Mouse (Mus musculus): Measurements from ENCODE around the gene A830031A19Rik.

The A830031A19Rik gene

DNA sequence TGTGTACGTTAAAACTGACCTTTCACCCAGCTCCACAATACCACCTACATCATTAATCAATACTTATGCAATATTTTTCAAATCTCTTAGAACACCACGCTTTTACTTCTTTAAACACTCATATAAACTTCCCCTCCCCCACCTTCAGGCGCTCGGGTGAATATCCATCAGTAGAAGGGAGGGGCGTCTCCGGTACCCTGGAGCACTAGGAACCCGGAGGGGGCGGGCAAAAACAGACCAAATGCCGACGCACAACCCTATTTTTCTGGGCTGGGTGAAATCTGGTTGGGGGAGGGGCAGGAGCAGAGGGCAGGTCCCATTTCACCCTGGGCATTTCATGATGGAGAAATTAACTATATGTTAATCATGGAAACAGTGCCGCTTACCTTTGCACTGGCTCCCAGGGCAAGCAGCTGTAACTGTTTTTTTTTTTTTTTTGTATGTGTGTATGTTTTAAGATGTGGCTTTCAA is at the start of gene A830031A19Rik:
TSS of gene A830031A19Rik (minus strand) at position 421 of the 471 bp plus-strand sequence.
- DNase-seq (ENCODE audit: inconsistent age in 2 of 2, low spot score in 1 of 2), result peak in 1 of 2 experiments; percentile 38

DNA sequence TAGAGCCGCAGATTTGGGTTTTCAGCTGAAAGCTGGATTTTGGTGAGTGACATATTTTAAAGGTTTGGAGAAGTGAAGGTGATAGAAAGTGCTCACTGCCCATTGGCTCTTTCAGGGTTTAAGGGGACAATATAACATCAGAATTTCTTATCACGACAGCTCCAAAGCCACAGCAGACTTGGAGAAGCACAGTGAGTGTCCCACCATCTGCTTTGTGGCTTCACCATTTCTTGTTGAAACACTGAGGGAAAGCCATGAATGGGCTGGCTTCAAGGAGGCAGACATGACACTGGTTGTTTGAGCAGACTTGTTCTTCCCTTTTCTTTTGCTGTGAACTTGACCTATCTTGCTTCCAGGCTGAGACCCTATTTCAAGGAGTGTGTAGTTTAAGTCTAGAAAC is 49.1 kb upstream of the A830031A19Rik start:
- no peak for DNase-seq (ENCODE audit: inconsistent age in 2 of 2, low spot score in 1 of 2)

DNA sequence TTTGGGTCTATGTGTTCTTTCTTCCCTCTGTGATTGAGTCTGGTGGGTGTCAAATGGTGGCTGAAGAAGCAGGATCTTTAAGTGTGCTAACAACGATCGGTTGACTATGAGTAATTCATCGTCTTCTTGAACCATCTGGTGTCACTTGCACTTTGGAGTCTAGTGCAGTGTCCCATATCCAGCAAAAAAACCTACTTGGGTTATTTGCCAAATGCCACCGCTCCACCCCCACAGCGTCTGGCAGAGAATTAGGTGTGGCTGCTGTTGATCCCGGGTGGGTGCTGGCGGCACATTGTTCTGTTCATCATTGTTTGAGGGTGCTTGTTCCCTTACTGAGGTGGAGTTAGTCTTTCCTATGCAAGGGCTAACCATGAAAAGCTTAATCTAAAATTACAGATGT is 48.0 kb upstream of the A830031A19Rik start:
- DNase-seq (ENCODE audit: inconsistent age in 2 of 2, low spot score in 1 of 2), result no peak

DNA sequence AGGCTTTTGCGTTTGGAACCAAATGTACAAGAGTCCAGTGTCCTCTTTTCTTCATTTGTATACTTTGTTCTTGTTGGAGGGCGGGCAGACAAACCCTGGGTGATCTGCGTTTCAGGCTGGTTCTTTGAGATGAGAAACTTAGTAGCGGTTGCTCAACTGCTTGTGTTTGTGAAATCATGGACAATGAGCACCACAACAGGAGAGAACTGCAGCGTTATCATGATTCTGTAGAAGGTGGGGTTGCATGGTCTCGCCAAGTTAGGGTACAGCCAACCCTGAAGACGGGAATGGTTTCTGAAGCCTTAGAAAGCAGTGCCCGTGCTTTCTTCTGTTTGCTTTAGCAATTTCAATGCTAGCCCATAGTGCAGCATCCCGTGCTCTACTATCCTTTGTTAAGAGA is 46.3 kb upstream of the A830031A19Rik start:
- DNase-seq (ENCODE audit: inconsistent age in 2 of 2, low spot score in 1 of 2), result no peak

DNA sequence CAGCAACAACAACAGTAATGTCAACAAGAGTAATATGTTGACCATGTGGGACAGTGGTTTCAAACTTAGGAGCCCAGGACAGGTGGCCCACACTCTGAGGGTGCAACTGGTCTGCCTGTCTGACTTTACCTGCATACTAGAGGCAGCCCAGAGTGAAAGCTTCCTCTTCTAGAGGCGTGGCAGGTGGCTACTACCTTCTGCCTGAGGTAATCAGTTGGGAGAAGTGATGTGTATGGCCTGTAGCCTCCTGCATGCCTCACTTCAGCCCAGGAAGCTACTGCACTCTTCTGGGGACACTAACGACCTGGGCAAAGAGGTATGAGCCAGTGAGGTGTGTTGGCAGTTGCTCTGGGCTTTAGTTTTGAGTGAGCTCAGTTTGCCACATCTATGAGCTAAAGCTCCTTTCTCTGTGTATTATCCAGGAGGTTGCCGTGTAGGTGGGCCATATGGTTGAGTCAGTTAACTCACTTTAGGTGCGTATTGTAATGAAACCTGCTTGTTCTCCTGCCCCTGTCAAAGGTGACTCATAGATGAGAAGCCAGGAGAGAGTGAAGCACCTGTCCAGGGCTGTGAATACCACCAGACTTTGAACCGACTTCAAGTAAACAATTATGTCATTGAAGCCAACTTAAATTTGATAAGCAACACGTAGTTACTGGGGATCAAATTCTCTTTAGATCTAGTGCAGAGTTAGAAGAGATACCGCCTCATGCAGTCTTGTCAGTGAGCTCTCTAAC is 41.9 kb upstream of the A830031A19Rik start:
- no peak for DNase-seq (ENCODE audit: inconsistent age in 2 of 2, low spot score in 1 of 2)

DNA sequence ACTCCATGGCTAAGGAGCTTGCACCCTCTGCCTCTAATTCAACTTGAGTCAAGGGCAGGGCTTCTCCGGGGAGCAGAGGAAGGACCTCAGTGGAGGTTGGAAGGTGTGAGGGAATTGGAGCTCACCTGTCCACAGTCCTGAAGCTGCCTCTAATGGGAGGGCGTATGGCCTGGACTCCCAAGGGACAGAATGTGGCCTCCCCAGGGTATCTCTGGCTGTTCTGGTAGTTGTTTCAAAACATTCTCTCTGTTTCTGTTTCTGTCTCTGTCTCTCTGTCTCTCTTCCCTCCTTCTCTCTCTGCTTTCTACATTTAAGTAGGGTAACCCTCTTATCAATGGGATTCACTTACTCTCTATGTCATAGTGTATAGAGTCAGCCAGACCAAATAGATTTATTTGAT is 41.2 kb upstream of the A830031A19Rik start:
- no peak for DNase-seq (ENCODE audit: inconsistent age in 2 of 2, low spot score in 1 of 2)

DNA sequence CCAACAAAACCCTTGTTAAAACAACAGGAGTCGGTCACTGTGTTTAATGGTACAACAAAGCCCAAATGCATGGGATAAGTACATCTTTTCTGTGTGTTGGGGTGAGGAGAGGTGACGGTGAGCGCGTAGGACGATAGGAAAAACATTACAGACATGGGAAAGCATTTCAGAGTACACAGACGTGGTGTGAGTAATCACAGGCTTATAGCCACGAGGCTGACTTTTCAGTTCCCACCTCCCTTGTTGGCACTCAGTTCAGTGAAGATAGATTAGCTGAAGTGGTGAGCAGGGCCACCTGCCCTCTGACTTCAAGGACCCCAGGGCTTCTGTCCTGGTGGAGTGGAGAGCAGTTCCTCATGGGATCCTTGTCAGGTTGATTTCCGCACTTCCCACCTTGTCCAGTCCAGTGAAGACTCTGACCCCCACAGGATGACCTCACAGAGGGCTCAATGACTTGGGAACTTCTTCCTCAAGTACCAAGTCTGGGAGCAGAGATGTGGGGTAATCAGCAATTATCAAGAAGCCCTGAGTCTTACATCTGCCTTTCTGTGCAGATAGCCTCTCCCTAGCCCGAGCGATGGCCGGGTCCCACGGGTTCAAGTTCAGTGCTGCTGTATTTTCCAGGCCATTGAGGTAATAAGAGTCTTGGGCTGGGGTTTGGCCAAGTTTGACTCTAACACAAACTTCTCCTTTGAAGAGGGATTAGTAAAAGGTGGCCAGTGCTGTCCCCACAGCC is 40.3 kb upstream of the A830031A19Rik start:
- DNase-seq (ENCODE audit: inconsistent age in 2 of 2, low spot score in 1 of 2), result no peak

DNA sequence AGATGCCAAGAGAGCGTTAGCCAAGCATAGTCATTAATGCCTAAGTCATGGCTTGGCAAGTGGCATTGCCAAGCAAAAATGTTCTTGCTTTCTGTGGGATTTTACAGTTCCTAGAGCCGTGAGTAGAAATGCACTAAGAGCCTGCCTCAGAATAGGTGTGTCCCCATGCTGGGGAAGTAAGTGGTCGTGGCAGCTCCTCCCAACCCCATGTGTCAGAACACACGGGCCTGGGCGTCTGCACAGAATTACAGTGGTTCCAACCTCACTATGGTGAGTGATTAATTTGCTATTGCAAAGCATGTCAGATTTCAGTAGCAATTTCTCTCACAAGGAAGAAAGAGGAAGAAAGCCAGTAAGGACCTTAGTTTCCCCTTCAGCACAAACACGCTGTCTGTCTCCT is 36.9 kb upstream of the A830031A19Rik start:
- DNase-seq (ENCODE audit: inconsistent age in 2 of 2, low spot score in 1 of 2), result no peak

DNA sequence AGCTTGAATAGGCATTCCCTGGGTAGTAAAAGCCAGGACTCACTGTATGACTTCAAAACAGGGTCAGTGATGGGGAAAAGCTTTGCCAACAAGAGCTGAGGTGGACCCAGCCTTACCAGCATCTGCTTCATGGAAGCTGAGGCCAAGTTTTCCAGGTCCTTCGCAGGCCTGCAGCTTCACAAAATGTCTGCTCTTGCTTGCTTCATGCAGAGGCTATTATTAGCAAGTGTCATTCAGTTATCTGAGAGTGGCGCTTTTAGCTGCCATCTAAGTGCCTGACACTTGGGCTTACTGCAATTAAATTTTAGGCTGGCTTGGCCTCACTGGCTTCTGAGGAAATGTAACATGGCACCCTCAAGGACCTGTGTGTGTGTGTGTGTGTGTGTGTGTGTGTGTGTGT is 35.3 kb upstream of the A830031A19Rik start:
- DNase-seq (ENCODE audit: inconsistent age in 2 of 2, low spot score in 1 of 2), result no peak

DNA sequence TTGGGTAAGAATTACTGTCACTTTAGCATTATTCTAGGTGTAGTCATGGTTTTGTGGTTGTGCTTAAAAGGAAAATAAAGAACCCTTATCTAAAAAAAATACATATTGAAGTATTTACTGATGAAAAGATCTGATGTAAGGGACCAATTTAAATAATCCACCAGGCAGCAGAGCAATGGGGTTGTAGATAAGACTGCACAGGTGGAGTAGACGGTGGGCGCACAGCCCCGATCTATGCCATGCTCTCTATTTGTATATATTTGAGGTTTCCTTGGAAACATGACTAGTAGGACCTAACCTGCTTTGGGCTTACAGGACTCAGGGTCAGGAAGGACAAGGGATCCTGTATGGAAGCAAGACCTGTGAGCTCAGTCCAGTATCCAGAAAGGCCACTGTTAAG is 34.5 kb upstream of the A830031A19Rik start:
- DNase-seq (ENCODE audit: inconsistent age in 2 of 2, low spot score in 1 of 2), result no peak

DNA sequence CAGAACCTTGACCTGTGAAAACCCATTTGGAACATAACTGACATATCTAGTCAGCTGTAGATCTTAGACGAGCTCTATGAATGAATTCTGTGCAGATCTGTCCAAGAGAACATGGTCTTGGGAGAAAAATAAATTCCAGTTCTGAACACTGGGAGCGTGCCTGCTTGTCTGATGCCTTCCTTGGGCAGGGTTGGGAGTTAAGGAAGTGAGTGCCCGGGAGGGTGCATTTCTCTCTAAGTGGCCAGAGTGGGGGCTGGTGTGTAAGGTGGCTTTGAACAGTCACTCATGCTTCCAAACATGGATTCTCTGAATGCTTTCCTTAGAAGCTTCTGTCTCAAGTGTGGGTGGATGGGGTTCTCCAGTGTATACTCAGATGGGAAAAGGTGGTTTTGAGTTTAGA is 34.1 kb upstream of the A830031A19Rik start:
- no peak for DNase-seq (ENCODE audit: inconsistent age in 2 of 2, low spot score in 1 of 2)

DNA sequence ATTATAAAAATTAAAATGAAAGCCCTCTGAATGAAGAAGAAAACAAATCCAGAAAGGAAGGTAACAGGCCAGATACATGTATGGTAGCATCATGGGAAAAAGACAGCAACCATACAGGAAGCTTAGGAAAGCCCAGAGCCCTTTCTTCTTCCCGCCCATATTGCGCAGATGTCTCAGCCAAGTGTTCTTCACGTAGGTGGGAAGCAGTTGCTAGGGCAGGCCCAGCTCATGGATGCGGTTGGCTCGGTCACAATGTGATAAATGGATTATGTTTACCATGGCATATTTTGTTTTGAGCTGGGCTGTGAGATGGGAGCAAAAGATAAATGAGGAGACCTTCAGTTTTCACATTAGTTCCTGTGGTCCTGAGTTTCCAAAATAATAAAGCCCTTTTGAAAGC is 32.6 kb upstream of the A830031A19Rik start:
- DNase-seq (ENCODE audit: inconsistent age in 2 of 2, low spot score in 1 of 2), result no peak

DNA sequence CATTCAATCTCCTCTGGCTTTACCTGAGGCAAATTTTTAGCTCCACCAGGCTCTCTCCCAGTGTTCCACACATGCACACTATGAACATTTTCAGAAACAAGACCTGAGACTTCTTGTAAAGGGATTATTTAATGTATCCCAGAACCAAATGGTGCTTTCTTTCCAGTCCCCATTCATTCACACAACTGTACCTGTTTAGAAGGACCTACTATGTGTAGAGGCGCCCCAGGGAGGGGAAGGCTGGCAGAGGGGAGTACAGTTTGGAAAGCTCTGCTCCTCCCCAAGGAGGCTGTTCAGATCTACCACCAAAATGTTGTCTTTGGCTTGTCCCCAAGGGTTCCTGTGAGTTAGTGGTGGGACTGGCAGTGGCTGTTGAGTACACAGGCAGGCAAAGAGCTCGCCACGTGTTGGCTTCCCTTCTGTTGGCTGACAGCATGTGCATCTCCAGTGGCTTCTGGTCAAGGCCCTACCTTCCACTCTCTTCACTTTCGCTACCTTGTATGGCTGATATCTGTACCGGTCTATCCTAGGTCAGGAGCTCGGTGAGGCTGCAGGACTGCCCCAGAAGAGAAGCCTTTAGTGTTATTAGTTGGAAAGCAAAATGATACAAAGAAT is 28.4 kb upstream of the A830031A19Rik start:
- no peak for DNase-seq (ENCODE audit: inconsistent age in 2 of 2, low spot score in 1 of 2)

DNA sequence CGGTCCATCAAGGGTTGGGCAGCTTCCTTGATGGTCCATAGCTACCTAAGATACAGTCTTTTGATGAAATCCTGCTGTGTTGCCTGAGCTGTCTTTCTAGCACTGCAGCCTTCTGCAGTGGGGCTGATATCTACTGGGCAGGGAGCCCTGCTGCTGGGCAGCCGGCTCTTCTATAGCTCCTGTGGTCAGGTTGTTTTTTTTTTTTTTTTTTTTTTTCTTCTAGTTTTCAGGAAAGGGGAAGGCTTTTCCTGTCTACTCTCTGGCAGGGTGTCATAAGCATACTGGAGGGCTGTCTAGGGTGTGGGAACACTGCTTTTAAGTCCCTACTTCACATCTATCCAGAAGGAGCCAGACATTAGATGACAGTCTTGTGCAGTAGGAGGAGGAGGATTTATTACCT is 27.5 kb upstream of the A830031A19Rik start:
- no peak for DNase-seq (ENCODE audit: inconsistent age in 2 of 2, low spot score in 1 of 2)

DNA sequence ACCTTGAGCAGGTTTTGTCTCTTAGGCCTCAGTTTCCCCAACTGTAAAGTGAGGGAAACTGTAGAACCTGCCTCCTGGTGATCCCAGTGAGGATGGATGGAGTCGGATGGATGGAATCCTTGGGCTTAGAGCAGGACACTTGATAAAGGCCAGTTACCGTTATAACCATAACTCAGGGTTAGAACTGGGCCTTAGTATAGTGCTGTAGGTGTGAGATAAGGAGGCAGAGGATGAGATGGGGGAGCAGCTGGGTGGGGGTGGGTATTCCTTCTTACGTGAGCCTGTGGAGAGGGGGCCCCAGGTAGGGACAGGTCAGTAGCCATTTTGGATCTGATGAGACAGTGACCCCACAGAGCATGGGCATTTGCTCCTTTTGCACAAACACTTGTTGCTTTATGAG is 26.8 kb upstream of the A830031A19Rik start:
- DNase-seq (ENCODE audit: inconsistent age in 2 of 2, low spot score in 1 of 2), result no peak

DNA sequence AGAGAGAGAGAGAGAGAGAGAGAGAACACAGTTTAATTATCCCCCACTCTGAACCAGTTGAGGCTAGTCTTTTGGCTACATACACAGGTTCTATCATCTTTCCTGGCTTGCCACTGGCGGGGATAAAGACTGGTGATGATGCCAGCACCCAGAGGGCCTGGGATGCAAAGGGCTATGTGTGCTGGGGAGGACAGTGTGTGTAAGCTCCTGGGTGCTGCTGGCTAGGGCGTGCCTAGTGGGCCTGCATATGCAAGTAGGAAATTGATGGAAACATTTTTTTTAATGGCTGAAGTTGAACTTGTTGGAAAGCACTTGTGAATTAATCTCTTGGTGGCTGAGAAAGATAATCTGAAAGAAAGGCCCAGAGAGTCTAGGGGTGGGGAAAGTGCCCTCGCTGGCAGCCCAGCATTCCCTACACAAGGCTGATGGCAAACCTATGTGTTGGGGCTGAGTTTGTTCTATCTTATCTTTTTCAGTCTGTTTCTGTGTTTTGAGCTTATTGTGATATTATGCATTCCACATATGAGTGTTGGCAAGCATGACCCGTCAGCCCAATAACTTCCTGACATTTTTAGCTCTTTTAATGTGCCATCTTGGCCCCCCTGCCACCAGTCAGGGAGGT is 25.7 kb upstream of the A830031A19Rik start:
- DNase-seq (ENCODE audit: inconsistent age in 2 of 2, low spot score in 1 of 2), result no peak

DNA sequence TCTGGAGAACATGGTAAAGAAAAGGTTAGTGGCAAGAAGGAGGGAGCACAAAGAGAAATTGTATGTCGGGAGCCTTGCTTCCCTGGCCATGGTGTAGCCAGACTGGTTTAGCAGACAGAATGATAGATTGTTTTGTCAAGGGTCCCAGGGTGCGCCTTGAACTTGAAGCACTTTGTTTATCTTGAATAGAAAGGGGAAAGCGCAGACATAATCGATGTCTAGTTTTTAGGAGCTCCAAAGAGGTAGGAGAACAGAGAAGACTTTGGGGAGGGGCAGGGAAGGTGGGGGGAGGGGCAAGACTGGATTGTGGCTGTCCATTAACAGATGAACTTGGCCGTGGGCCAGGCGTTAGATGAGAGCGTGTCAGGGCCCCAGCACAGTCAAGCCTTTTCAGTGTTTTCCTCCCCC is 25.0 kb upstream of the A830031A19Rik start:
- DNase-seq (ENCODE audit: inconsistent age in 2 of 2, low spot score in 1 of 2), result no peak

DNA sequence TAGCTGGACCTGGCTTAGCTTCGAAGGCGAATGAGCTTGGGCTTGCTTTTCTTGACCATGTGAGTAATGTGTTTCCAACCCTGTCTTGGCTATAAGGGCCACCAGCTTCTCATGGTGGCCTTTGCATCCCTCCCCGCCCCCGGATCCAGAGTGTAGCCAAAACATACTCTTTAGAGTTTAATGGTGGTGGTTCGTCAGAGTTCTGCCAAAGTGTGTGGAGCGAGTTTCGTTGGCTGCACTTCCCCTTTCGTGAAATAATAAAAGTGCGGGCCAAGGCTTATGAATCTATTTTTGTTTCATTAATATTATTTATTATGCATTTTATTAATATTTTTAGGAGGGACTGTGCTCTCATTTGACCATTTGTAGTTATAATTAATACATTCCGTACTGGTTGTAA is 24.4 kb upstream of the A830031A19Rik start:
- DNase-seq (ENCODE audit: inconsistent age in 2 of 2, low spot score in 1 of 2), result no peak

DNA sequence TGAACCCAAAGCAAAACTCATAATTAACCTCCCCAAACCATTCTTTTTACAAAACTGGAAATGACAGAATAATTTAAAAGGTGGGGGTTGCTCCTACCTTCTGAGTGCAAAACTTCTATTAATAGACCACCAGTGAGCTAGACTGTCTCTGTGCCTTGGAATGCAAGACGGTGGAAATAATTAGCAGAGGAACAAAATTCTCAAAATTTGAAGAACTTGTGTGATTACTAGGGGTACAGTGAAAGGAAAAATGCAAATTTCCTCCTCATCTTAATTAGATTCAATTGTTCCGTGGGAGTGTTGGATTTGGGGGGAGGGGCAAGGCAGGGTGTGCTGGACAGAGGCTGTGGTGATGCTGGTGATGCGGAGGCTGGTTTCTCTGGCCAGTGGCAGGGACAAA is 23.8 kb upstream of the A830031A19Rik start:
- DNase-seq (ENCODE audit: inconsistent age in 2 of 2, low spot score in 1 of 2), result no peak

DNA sequence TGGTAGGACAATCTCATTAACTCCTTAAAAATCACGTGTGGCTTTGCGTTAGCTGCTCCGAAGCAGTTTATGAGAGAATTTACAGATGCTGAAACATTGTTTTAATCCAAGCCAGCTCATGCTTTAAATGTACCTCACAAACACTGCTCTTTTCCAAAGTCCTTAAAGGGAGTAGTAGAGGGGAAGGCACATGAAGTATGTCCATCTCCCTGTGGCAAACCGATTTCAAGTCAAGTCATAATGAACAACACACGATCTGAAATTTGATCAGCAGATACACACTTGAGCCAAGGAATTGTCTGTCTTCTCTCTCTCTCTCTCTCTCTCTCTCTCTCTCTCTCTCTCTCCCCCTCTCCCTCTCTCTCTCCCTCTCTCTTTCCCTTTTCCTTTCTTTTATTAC is 23.2 kb upstream of the A830031A19Rik start:
- DNase-seq (ENCODE audit: inconsistent age in 2 of 2, low spot score in 1 of 2), result no peak

DNA sequence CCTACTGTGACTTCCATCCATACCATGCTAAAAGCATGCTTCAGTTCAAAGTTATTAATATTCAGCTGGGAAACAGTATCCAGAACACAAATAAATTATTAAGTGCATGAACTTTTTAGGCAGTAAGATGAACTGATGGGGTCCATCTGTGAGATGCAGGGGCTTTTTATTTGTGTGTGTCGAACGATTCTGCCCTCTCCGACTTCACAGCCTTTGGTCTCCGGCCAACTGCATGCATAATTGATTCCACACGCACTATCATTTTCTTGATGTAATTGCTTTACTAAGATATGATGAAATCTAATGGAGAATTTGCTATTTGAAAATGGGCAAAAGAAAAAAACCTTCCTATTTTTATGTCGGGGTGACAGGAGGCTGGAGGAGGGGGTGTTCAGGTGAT is 22.2 kb upstream of the A830031A19Rik start:
- DNase-seq (ENCODE audit: inconsistent age in 2 of 2, low spot score in 1 of 2), result peak in 1 of 2 experiments; percentile 15

DNA sequence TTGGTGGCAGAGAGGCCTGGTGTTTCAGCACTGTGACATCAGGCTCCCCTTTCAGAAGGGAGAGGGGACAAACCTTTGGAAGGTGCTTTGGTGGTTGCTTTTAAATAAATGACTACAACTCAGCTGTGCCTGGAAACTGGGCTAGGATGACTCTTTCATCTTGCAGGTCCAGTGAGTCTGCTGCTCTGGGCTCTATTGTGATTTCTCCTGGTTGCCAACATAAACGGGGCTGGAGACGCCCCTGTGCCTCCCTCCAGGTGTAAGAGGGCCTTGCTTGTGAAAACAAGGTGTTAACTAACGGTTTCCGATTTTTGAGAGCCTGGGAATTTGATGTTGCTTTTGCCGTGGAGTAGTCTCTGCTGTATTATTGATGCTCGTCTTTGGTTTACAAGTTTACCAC is 21.6 kb upstream of the A830031A19Rik start:
- DNase-seq (ENCODE audit: inconsistent age in 2 of 2, low spot score in 1 of 2), result no peak
